Mouse (Mus musculus) spleen, embryonic (tissue): ENCODE measurements around the gene Tmsb15l.
"Not testable (repeated sequence)": the region's sequence is repeated elsewhere in the genome, so short reads cannot be mapped to it uniquely, and the experiment has no call there.

Experiments used
- CTCF ChIA-PET: fragments of 350-600 bp; sonication (Branson Sonifier 250); formaldehyde crosslinking; loops from one replicate; lab custom pipeline; 2022; lab: Charles Lee

Gene Tmsb15l

DNA sequence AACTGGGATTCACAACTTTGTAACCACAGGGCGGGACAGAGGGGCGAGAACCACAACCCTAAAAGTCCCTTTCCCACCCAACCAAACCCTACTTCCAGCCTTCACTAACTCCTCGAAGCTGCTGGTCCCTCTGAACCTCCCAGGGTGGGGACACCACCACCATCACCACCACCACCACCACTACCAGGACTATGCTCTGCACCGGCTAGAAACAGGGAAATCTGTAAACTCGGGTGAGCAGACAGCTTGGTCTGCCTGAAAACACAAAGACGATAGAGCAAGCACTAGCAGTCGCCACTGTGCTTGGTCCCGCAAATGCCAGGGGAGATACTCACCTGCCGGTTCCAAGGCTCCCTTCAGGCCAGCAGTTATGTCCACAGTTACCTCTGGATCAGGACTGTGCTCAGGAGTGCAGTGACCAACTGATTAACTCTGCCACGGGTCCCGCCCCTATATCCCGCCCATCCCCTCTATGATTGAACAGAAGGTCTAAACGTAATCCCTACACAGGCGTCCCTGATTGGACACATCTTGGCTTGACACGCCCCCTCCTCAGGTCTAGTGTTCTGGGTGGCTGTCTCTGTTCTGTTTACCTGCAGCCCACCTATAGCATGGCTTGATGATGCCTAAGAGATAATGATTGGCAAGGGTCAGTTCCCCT lies at the start of gene Tmsb15l, which contains the start of gene Tmsb15b1:
Gene Tmsb15l (minus strand): TSS at position 446 of the 661 bp plus-strand sequence.
Gene Tmsb15b1 (minus strand): TSS at position 451 of the 661 bp plus-strand sequence.
- CTCF ChIA-PET = no interaction called here

GRCm38 (mm10) chrX:137019310-137019709 lies 42.6 kb upstream of the Tmsb15l start:
- CTCF ChIA-PET = no interaction called here

- CTCF ChIA-PET = no interaction called here
Observed at GRCm38 (mm10) chrX:137017668-137018067, 41.0 kb upstream of the Tmsb15l start.

- CTCF ChIA-PET = no interaction called here
Observed at GRCm38 (mm10) chrX:137015099-137015709, 38.5 kb upstream of the Tmsb15l start.

DNA sequence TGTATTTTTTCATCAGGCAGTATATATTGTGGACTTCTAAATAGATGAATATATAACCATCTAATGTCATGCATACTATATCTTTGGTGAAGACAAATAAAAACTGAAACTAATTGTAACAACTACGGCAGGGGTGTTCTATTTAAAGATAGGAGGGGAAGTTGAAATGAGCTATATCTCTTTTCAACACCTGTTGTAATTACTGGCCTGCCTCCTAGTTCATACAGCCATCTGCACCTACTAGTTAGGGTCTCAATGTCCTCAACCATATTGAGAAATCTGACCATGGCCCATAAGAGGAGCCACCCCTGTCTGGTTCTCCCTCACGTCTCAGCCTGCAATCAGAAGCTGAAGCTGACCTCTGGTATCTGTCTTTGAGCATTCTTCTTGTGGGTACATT lies 19.6 kb upstream of the Tmsb15l start:
- CTCF ChIA-PET = no interaction called here

GRCm38 (mm10) chrX:136993641-136994040 lies 17.0 kb upstream of the Tmsb15l start:
- CTCF ChIA-PET = no interaction called here

DNA sequence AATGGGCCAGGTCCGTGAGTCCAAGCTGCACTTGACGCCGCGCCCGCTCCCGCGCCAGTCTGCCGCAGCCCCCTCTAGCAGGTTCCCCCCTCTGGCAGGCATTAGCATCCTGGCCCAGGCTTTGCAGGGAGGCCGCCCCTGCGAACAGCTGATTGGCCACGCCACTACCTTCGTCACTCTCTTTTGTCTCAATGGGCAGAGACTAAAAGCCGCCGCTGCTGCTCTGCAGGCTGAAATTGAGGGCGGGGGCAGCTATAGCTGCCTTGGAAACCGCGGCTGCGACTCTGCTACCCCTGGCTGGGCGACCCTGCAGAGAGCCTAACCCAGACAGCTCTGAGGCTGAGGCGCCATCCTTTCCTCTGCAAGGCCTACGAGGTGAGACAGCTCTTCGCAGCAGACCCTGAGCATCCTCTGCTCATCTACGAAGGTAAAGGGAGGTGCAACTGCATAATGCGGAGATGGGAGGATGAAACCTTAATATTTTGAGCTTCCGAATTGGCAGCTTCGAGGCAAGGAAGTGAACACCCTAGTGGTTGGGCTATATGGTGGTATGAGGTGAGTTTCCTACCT lies 16.4 kb upstream of the Tmsb15l start, which contains the start of gene Zcchc18:
Gene Zcchc18 (plus strand): TSS at position 178 of the 570 bp plus-strand sequence.
- CTCF ChIA-PET = no interaction called here

GRCm38 (mm10) chrX:136992191-136992965 lies 15.7 kb upstream of the Tmsb15l start:
- CTCF ChIA-PET = no interaction called here

- CTCF ChIA-PET = interaction anchor here (0.9 kb wide), 1 partner anchor 19 kb away, joined by 3 read pairs; no protein-coding TSS in a partner anchor
Observed at GRCm38 (mm10) chrX:136991274-136991673, 14.6 kb upstream of the Tmsb15l start.

DNA sequence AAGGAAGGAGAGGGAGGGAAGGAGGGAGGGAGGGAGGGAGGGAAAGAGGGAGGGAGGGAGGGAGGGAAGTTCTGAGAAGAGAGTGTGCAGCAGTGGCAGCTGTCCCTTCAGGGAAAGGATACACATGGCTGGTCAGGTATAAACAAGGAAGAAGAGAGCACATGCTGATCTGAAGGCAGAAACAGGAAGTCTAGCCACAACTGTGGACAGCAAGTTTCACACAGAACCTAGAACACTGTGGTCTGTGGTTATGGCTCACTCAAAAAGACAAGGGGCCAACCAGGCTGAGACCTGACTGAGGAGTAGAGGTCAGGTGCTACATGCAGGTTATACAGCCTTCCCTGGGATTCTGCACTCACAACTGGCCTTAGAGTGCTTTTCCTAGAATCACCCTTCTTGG lies 9.4 kb upstream of the Tmsb15l start:
- CTCF ChIA-PET = no interaction called here

- CTCF ChIA-PET = no interaction called here
Observed at GRCm38 (mm10) chrX:136978616-136979015, 1.9 kb upstream of the Tmsb15l start.

- CTCF ChIA-PET = not testable (repeated sequence)
Observed at GRCm38 (mm10) chrX:136975397-136975796, 1.3 kb downstream of the Tmsb15l start, which contains the start of gene Tmsb15b2. Gene Tmsb15b2, minus strand, starts transcription at chrX:136975497.

DNA sequence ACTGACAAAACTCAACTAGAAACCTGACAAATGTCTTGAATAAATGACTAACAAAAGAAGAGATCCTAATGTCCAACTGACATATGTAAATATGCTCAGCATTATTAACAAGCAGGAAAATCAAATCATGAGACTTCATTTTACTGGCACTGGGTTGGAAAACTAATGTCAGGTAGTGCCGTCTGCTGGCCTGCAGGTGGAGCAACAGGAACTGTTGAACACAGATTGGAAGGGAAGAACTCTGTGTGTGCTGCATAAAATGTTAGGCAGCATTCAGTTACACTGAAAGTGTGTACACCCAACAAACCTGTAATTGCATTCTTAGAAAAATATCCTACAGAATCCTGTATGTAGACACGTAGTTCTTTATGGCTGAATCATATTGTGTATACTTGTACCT lies 17.0 kb downstream of the Tmsb15l start:
- CTCF ChIA-PET = no interaction called here

DNA sequence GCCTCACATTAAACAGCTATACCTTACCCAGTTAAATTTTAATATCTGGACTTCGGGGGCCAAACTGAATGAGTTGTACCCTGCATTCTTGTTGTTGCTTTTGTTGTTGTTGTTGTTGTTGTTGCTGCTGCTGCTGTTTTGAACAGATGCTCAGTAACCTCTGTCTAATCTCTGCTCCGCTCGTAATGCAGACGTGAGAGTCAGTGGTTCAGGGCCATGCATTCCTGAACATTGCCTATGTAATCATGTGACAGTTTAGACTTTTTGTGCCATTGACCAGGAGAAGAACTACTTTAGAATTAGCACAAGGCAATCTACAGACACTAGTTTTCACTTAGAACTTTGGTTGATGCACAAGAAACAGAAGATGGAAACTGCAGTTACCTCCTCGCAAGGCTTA lies 18.4 kb downstream of the Tmsb15l start:
- CTCF ChIA-PET = not testable (repeated sequence)

- CTCF ChIA-PET = not testable (repeated sequence)
Observed at GRCm38 (mm10) chrX:136957583-136958279, 18.9 kb downstream of the Tmsb15l start.

DNA sequence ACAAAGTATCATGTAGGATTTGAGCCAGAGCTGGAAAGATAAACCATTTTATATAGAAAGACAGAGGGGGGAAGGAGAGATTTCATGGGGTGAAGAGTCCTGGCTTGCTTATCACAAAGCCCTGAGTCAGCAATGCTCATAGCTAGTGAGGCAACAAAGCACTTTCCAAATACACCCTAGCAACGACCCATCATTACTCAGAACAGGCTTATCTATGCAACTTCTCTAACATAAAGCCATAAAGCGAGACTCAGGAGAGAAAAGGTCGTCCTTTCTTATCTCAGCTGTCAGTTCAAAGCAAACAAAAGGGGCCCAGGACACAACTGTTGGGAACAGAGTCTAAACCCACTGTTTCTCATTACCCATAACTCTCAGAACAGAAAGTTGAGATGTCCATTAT lies 38.7 kb downstream of the Tmsb15l start:
- CTCF ChIA-PET = no interaction called here

DNA sequence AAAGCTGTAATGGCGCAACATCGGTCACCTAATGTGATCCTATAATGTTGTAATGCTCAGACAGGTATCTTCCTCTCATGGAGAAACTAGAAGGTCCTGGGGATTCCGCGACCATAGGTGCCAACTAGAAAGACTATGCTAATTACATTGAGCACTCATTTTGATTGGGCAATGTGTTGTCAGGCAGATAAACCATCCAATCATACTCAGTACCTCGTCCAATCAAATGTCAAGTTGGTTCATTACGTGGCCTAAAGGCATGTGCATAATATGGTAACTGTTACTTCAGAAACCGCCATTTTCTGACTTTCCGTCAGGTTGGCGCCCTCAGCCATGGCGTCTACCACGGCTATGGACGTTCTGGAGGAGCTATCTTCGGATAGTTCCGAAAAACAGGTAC lies 49.6 kb downstream of the Tmsb15l start, which contains the start of gene H2bfm:
Gene H2bfm (plus strand): TSS at position 295 of the 400 bp plus-strand sequence.
- CTCF ChIA-PET = no interaction called here

- CTCF ChIA-PET = no interaction called here
Observed at GRCm38 (mm10) chrX:136925863-136926262, 50.8 kb downstream of the Tmsb15l start.
